Mouse (Mus musculus) spleen, postnatal 36 days (tissue): ENCODE measurements around the gene Cox7a1.
"Not testable (repeated sequence)": the region's sequence is repeated elsewhere in the genome, so short reads cannot be mapped to it uniquely, and the experiment has no call there.

ENCODE experiments used
- DNase-seq, 2 experiments: peaks; one replicate each; pipeline ENCODE4 v3.0.0; 2022; ENCODE audit warnings: low spot score in 2 of 2, mixed read lengths in 1 of 2

Gene Cox7a1

GRCm38 (mm10) chr7:30183879-30184289 lies at the start of gene Cox7a1:
Gene Cox7a1 (plus strand): TSS chr7:30184144.
- DNase-seq = peak; percentile 88 to 93

GRCm38 (mm10) chr7:30136826-30137225 lies 47.1 kb upstream of the Cox7a1 start:
- no peak for DNase-seq

- DNase-seq = no peak
Measured at GRCm38 (mm10) chr7:30143170-30143554, 40.8 kb upstream of the Cox7a1 start.

GRCm38 (mm10) chr7:30143555-30144209 lies 40.3 kb upstream of the Cox7a1 start:
- DNase-seq = peak; percentile 58 to 61

GRCm38 (mm10) chr7:30147011-30147410 lies 36.9 kb upstream of the Cox7a1 start:
- DNase-seq = no peak

GRCm38 (mm10) chr7:30154040-30154439 lies 29.9 kb upstream of the Cox7a1 start:
- no peak for DNase-seq

GRCm38 (mm10) chr7:30155507-30155906 lies 28.4 kb upstream of the Cox7a1 start:
- no peak for DNase-seq

GRCm38 (mm10) chr7:30163113-30163512 lies 20.8 kb upstream of the Cox7a1 start:
- DNase-seq = no peak

- DNase-seq = no peak
Measured at GRCm38 (mm10) chr7:30164745-30165144, 19.2 kb upstream of the Cox7a1 start.

GRCm38 (mm10) chr7:30168914-30169582 lies 14.9 kb upstream of the Cox7a1 start:
- DNase-seq = no peak

GRCm38 (mm10) chr7:30169583-30170282 lies 14.2 kb upstream of the Cox7a1 start, which contains the start of gene Zfp146:
Gene Zfp146 (minus strand): TSS chr7:30169750.
- peak; percentile 92 to 94 for DNase-seq

GRCm38 (mm10) chr7:30170283-30170951 lies 13.5 kb upstream of the Cox7a1 start:
- no peak for DNase-seq

GRCm38 (mm10) chr7:30176474-30176873 lies 7.5 kb upstream of the Cox7a1 start:
- DNase-seq = no peak

- no peak for DNase-seq
Measured at GRCm38 (mm10) chr7:30178256-30178655, 5.7 kb upstream of the Cox7a1 start.

- peak; percentile 51 to 60 for DNase-seq
Measured at GRCm38 (mm10) chr7:30181308-30181707, 2.6 kb upstream of the Cox7a1 start.

- not testable (repeated sequence) for DNase-seq
Measured at GRCm38 (mm10) chr7:30181929-30182328, 2.0 kb upstream of the Cox7a1 start.

- DNase-seq = not testable (repeated sequence)
Measured at GRCm38 (mm10) chr7:30183189-30183588, 755 bp upstream of the Cox7a1 start.

- no peak for DNase-seq
Measured at GRCm38 (mm10) chr7:30184641-30185348, 851 bp downstream of the Cox7a1 start.

- no peak for DNase-seq
Measured at GRCm38 (mm10) chr7:30188344-30189115, 4.6 kb downstream of the Cox7a1 start.

- DNase-seq = no peak
Measured at GRCm38 (mm10) chr7:30189116-30189491, 5.2 kb downstream of the Cox7a1 start.

GRCm38 (mm10) chr7:30192088-30192487 lies 8.1 kb downstream of the Cox7a1 start:
- DNase-seq = no peak
